Mouse (Mus musculus): Measurements from ENCODE around the gene Slc9a6. TPM values are rescaled to one million over a fixed set of nuclear protein-coding genes. Genes with fewer than 3 reads are reported as not detected.

Gene Slc9a6
- polyA plus RNA-seq, 1 experiment from 2014 or later: 42.3 TPM

DNA sequence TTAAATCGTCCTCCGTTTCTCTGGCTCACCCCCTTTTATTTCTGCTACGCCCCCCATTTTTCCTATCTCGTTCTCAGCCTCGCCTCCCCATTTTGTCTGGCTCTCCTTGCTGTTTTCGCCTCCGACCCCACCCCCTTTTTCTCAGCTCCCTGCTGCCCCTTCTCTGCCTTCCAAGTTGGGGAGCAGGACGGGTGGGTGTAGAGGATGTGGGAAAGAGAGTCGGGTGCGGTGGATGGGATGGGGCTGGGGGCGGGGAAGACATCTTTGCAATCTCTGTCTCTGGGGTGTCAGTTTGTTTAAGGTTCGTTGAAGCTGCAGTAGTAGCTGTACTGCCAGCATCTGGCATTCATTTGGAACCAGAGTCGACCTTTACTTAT is 749 bp downstream of the Slc9a6 start:
- 16% methylated on average over 13 of the region's 13 CpGs for WGBS
- H3K4me1 ChIP-seq (ENCODE audit: control insufficient read depth, insufficient read depth, low read length): no peaks in the 10 kb centered on the region
- ATAC-seq (ENCODE audit: low read depth): peak; percentile 42; the same call in 1 of the 2 replicates
- H3K27me3 ChIP-seq (ENCODE audit: control insufficient read depth, insufficient read depth, low read length): no peaks in the 10 kb centered on the region
- peak overlapping the region; percentile 52 for H3K4me3 ChIP-seq (ENCODE audit: low read depth, low read length)
- H3K36me3 ChIP-seq (ENCODE audit: control insufficient read depth, insufficient read depth, low read length): no peaks in the 10 kb centered on the region
- no peaks in the 10 kb centered on the region for H3K9me3 ChIP-seq (ENCODE audit: control insufficient read depth, low read length)
- H3K9ac ChIP-seq (replicated peaks; ENCODE audit: low read depth, low read length): peak overlapping the region; percentile 65
- H3K27ac ChIP-seq (ENCODE audit: low read depth, low read length): peak overlapping the region; percentile 71
- H3K4me2 ChIP-seq (ENCODE audit: low read depth, low read length): peak overlapping the region; percentile 46; the same call in 1 of the 2 replicates

DNA sequence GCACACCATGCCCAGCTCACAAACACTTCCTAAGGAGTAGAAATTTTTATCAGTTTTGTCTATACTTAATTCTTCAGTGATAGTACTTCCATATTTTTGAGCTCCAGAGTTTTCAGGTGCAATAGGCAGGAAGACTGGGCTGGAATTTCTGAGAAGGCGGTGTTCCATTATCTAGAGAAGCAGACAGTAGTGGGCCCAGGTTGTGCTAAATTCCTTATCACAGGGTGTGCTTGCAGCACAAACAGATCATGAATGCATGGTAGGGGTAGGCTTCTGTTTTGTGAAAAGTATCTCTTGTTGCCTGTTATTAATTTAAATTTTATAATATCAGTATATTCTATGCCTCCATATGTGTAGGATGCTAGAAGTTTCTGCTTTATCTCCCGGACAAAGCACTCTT is 5.7 kb downstream of the Slc9a6 start:
- H3K27me3 ChIP-seq (ENCODE audit: control insufficient read depth, insufficient read depth, low read length): no peaks in the 10 kb centered on the region
- H3K4me2 ChIP-seq (ENCODE audit: low read depth, low read length): no peak overlapping the region
- no peak overlapping the region for H3K27ac ChIP-seq (ENCODE audit: low read depth, low read length)
- H3K36me3 ChIP-seq (ENCODE audit: control insufficient read depth, insufficient read depth, low read length): no peaks in the 10 kb centered on the region
- 91% methylated on average over 2 of the region's 2 CpGs for WGBS
- no peaks in the 10 kb centered on the region for H3K4me1 ChIP-seq (ENCODE audit: control insufficient read depth, insufficient read depth, low read length)
- H3K9ac ChIP-seq (replicated peaks; ENCODE audit: low read depth, low read length): no peak overlapping the region
- ATAC-seq (ENCODE audit: low read depth): no peak
- H3K4me3 ChIP-seq (ENCODE audit: low read depth, low read length): no peak overlapping the region
- no peaks in the 10 kb centered on the region for H3K9me3 ChIP-seq (ENCODE audit: control insufficient read depth, low read length)

DNA sequence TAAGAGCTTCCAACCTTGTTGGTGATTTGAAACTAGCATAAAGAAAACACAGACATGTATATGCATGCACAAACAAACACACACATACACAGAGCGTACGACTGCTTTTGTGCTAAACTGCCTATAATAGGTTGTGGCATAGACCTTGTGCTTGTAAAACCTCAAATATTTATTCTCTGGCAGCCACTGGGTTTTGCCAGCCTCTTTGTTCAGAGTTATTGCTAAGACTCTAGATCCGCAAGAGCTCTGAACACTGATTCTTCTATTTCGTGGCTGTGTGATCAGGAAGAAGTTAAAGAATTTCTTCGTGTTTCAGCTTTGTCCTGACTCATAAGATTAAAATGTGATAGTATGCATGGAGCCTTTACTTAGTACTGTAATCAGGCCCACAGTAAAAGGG is 26.6 kb downstream of the Slc9a6 start:
- no peak for ATAC-seq (ENCODE audit: low read depth)
- H3K4me2 ChIP-seq (ENCODE audit: low read depth, low read length): no peak overlapping the region
- no peaks in the 10 kb centered on the region for H3K9me3 ChIP-seq (ENCODE audit: control insufficient read depth, low read length)
- 0 out of 2 replicates have a peak, but pooled peaks cover 3% of the 10 kb centered on the region for H3K36me3 ChIP-seq (ENCODE audit: control insufficient read depth, insufficient read depth, low read length)
- no peak overlapping the region for H3K27ac ChIP-seq (ENCODE audit: low read depth, low read length)
- H3K9ac ChIP-seq (replicated peaks; ENCODE audit: low read depth, low read length): no peak overlapping the region
- no peaks in the 10 kb centered on the region for H3K27me3 ChIP-seq (ENCODE audit: control insufficient read depth, insufficient read depth, low read length)
- no peaks in the 10 kb centered on the region for H3K4me1 ChIP-seq (ENCODE audit: control insufficient read depth, insufficient read depth, low read length)
- no peak overlapping the region for H3K4me3 ChIP-seq (ENCODE audit: low read depth, low read length)
- WGBS: 88% methylated on average over 5 of the region's 5 CpGs

DNA sequence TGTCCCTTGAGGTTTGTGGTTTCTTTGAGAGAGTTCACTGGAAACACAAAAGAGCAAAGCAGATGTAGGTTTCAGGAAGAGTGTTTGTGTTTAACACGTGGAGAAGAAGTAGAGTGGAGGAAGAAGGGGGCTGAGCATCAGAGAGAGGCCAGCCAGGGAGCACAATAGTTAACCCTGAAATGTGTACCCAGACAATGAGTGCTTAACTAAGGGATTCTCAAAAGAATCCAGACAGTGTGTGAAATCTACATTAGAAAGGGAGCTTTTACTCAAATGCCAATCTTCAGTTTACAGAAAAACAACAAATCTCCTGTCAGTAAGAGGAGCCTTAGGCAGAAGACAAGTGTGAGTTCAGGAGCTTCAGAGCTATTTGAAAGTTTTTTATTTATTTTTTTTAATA is 30.5 kb downstream of the Slc9a6 start:
- H3K4me2 ChIP-seq (ENCODE audit: low read depth, low read length): no peak overlapping the region
- 0 out of 2 replicates have a peak, but pooled peaks cover 3% of the 10 kb centered on the region for H3K36me3 ChIP-seq (ENCODE audit: control insufficient read depth, insufficient read depth, low read length)
- no peak for ATAC-seq (ENCODE audit: low read depth)
- no peaks in the 10 kb centered on the region for H3K27me3 ChIP-seq (ENCODE audit: control insufficient read depth, insufficient read depth, low read length)
- 7% methylated on average over 1 of the region's 1 CpGs for WGBS
- H3K4me1 ChIP-seq (ENCODE audit: control insufficient read depth, insufficient read depth, low read length): no peaks in the 10 kb centered on the region
- H3K9me3 ChIP-seq (ENCODE audit: control insufficient read depth, low read length): no peaks in the 10 kb centered on the region
- no peak overlapping the region for H3K9ac ChIP-seq (replicated peaks; ENCODE audit: low read depth, low read length)
- no peak overlapping the region for H3K27ac ChIP-seq (ENCODE audit: low read depth, low read length)
- H3K4me3 ChIP-seq (ENCODE audit: low read depth, low read length): no peak overlapping the region

DNA sequence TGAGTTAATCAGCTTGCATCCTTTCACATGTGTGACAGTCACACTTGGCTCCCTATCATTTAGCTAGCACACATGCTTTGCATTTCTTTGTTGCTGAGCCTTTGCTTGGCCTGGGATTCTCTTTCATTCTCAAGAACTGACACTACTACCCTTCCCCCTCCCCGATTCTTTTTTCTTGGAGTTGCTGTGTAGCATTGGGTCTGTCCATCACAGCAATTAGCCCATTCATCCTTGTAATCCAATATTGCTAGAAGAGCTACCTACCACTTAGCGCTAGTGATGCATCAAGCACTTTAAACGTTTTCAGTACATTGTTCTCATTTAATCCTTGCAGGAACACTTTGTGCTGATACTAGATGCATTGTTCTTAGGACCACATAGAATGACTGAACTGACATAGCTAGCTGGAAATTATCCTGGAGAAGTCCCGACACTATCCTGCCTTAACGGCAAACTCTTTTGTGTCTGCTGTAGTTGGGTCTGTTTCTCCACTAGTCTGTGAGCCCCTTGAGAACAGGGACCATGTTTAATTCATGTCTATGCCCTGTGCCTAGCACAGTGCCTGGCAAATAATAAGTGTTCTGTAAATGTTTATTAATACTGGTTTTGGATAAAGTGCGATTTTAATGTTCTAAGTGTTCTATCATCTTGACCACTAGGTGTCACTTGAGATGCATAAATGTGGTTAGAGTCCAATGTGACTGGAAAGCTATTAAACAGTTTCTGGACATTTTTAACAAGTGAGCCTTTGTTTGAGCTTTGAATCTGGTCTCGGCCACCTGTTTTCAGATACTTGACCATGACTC is 40.2 kb downstream of the Slc9a6 start:
- H3K36me3 ChIP-seq (ENCODE audit: control insufficient read depth, insufficient read depth, low read length): no peaks in the 10 kb centered on the region
- no peak overlapping the region for H3K4me2 ChIP-seq (ENCODE audit: low read depth, low read length)
- no peak overlapping the region for H3K4me3 ChIP-seq (ENCODE audit: low read depth, low read length)
- no peaks in the 10 kb centered on the region for H3K4me1 ChIP-seq (ENCODE audit: control insufficient read depth, insufficient read depth, low read length)
- H3K9ac ChIP-seq (replicated peaks; ENCODE audit: low read depth, low read length): no peak overlapping the region
- WGBS: 60% methylated on average over 7 of the region's 7 CpGs
- ATAC-seq (ENCODE audit: low read depth): no peak
- no peak overlapping the region for H3K27ac ChIP-seq (ENCODE audit: low read depth, low read length)
- no peaks in the 10 kb centered on the region for H3K27me3 ChIP-seq (ENCODE audit: control insufficient read depth, insufficient read depth, low read length)
- H3K9me3 ChIP-seq (ENCODE audit: control insufficient read depth, low read length): no peaks in the 10 kb centered on the region

DNA sequence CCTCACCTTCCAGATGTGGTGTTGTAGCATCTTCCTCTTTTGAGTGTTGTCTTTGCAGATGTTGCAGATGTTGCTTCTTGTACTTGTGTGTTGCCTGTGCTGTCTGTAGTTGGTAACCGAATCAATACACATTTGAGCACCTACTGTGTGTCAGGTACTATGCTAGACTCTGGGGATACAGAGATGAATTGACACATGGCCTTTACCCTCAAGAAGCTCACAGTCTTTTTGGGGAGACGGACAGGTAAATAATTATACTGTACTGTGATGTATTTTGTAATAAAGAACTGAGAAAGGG is 40.7 kb downstream of the Slc9a6 start:
- 90% methylated on average over 2 of the region's 2 CpGs for WGBS

DNA sequence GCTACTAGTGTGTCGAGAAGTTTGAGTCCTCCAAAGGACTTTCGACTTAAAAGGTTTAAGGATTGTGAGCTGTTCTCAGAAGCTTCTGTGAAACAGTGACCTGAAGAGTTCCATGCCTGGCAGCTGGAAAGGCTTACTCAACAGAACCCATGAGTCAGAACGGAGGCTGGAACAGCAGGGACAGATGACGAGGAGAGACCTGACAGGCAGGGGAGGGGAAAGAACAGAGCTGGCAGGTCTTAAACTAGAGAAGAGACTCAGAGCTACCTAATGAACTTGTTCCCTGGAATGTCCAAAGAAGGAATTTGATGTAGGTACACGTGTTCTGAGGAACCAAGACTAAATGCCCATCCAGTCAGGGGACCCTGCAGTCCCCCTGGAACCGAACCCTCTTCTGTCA is 41.3 kb downstream of the Slc9a6 start:
- Histone ChIP-seq H3K4me1 (ENCODE audit: control insufficient read depth, insufficient read depth, low read length) (no peaks in the 10 kb centered on the region), H3K27me3 (ENCODE audit: control insufficient read depth, insufficient read depth, low read length) (no peaks in the 10 kb centered on the region), H3K9me3 (ENCODE audit: control insufficient read depth, low read length) (no peaks in the 10 kb centered on the region), H3K36me3 (ENCODE audit: control insufficient read depth, insufficient read depth, low read length) (no peaks in the 10 kb centered on the region), H3K4me2 (ENCODE audit: low read depth, low read length) (no peak overlapping the region), H3K9ac (replicated peaks; ENCODE audit: low read depth, low read length) (no peak overlapping the region), H3K27ac (ENCODE audit: low read depth, low read length) (no peak overlapping the region), H3K4me3 (ENCODE audit: low read depth, low read length) (no peak overlapping the region)
- 78% methylated on average over 6 of the region's 6 CpGs for WGBS
- ATAC-seq (ENCODE audit: low read depth): no peak

More for the DNA sequence above, 40.7 kb downstream of the Slc9a6 start:
- Histone ChIP-seq H3K4me2 (ENCODE audit: low read depth, low read length) (no peak overlapping the region), H3K9ac (replicated peaks; ENCODE audit: low read depth, low read length) (no peak overlapping the region), H3K27ac (ENCODE audit: low read depth, low read length) (no peak overlapping the region), H3K9me3 (ENCODE audit: control insufficient read depth, low read length) (no peaks in the 10 kb centered on the region), H3K36me3 (ENCODE audit: control insufficient read depth, insufficient read depth, low read length) (no peaks in the 10 kb centered on the region), H3K4me3 (ENCODE audit: low read depth, low read length) (no peak overlapping the region), H3K27me3 (ENCODE audit: control insufficient read depth, insufficient read depth, low read length) (no peaks in the 10 kb centered on the region), H3K4me1 (ENCODE audit: control insufficient read depth, insufficient read depth, low read length) (no peaks in the 10 kb centered on the region)
- ATAC-seq (ENCODE audit: low read depth): no peak

DNA sequence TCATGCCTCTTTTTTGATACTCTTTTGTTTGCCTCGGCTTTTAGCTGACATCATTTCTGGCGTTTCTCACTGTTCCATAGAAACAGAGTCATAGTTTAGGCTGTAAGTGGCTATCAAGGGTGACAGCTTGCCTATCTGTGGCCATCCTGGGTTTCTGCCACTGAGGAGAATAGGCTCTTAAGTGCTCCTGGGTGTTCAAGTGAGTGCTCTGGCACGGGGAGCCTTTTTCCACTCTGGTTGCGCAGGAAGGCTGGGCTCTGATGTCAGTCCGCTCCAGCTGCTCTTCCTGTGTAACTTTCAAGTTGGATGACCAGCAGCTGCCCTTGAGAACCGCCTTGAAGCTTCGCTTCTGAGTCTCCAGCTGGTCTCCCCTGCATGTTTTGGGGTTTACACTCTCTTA is 42.2 kb downstream of the Slc9a6 start:
- WGBS: 69% methylated on average over 7 of the region's 7 CpGs
- Histone ChIP-seq H3K4me3 (ENCODE audit: low read depth, low read length) (no peak overlapping the region), H3K9me3 (ENCODE audit: control insufficient read depth, low read length) (no peaks in the 10 kb centered on the region), H3K27ac (ENCODE audit: low read depth, low read length) (no peak overlapping the region), H3K27me3 (ENCODE audit: control insufficient read depth, insufficient read depth, low read length) (no peaks in the 10 kb centered on the region), H3K4me1 (ENCODE audit: control insufficient read depth, insufficient read depth, low read length) (no peaks in the 10 kb centered on the region), H3K4me2 (ENCODE audit: low read depth, low read length) (no peak overlapping the region), H3K36me3 (ENCODE audit: control insufficient read depth, insufficient read depth, low read length) (no peaks in the 10 kb centered on the region), H3K9ac (replicated peaks; ENCODE audit: low read depth, low read length) (no peak overlapping the region)
- ATAC-seq (ENCODE audit: low read depth): no peak

DNA sequence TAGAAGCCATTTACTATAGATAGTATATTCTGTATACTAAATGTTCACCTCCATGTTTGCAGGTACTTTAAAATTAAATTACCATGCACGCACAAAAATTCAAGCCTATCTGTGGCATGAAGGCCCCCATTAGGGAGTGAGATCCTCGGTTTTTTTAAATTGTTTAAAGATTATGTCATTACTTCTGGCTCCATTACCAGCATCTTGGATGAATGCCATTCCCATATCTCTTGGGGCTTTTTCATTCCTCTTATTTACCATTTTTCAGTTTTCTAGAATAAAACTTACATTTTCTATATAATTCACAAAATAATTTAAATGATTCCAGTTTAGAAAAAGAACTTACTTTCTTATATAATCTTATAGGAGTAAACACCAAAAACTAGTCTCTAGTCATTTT is 46.1 kb downstream of the Slc9a6 start:
- no peak overlapping the region for H3K4me3 ChIP-seq (ENCODE audit: low read depth, low read length)
- no peak overlapping the region for H3K4me2 ChIP-seq (ENCODE audit: low read depth, low read length)
- no peaks in the 10 kb centered on the region for H3K27me3 ChIP-seq (ENCODE audit: control insufficient read depth, insufficient read depth, low read length)
- H3K36me3 ChIP-seq (ENCODE audit: control insufficient read depth, insufficient read depth, low read length): no peaks in the 10 kb centered on the region
- 66% methylated on average over 2 of the region's 2 CpGs for WGBS
- no peak overlapping the region for H3K9ac ChIP-seq (replicated peaks; ENCODE audit: low read depth, low read length)
- ATAC-seq (ENCODE audit: low read depth): no peak
- H3K4me1 ChIP-seq (ENCODE audit: control insufficient read depth, insufficient read depth, low read length): no peaks in the 10 kb centered on the region
- no peak overlapping the region for H3K27ac ChIP-seq (ENCODE audit: low read depth, low read length)
- H3K9me3 ChIP-seq (ENCODE audit: control insufficient read depth, low read length): no peaks in the 10 kb centered on the region
